Mouse (Mus musculus): ENCODE data around the gene Trim39.

DNA sequence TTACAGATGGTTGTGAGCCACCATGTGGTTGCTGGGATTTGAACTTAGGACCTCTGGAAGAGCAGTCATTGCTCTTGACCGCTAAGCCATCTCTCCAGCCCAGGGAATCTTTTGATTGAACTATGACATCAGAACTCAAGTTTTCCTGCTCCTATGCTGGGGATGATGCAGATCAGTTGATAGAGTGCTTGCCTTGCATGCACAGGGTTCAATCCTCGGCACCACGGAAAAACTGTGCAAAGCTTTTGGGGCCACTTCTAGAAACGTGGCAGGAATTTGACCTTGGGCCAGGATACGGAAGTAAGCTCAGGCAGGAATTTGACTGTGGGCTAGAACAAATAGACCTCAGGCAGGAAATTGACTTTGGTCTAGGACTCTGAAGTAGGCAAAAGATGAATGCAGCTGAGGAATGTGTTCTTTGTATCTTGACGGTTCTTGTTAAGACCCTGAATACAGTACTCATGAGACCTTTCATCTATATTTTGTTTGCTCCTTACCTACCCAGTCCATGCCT, 18.9 kb downstream of the Trim39 start:
- TF ChIP-seq CTCF (IDR thresholded peaks at IDR 0.05; ENCODE audit: insufficient read depth, low read depth, low read length) (no peak), POLR2A (IDR thresholded peaks at IDR 0.05; ENCODE audit: insufficient read depth, low read depth, low read length) (no peak)
